Mouse (Mus musculus) ZHBTc4 (cell line): Measurements from ENCODE around the gene Ksr2.
"Not testable (repeated sequence)": the region's sequence is repeated elsewhere in the genome, so short reads cannot be mapped to it uniquely, and the experiment has no call there.

Source experiments
- DNase-seq: peaks from one replicate; pipeline ENCODE4 v3.0.0-alpha.2; 2011; ENCODE audit warnings: low read depth, low spot score

The Ksr2 gene

GRCm38 (mm10) chr5:117413507-117414501, at the start of gene Ksr2:
Ksr2 (plus strand) TSS chr5:117414000.
- peak; percentile 92 for DNase-seq

- no peak for DNase-seq
Observed at GRCm38 (mm10) chr5:117364821-117365220, 49.0 kb upstream of the Ksr2 start.

- no peak for DNase-seq
Observed at GRCm38 (mm10) chr5:117365904-117366561, 47.8 kb upstream of the Ksr2 start.

GRCm38 (mm10) chr5:117367206-117367605, 46.6 kb upstream of the Ksr2 start:
- no peak for DNase-seq

GRCm38 (mm10) chr5:117370592-117370991, 43.2 kb upstream of the Ksr2 start:
- no peak for DNase-seq

GRCm38 (mm10) chr5:117373418-117373817, 40.4 kb upstream of the Ksr2 start:
- DNase-seq = no peak

GRCm38 (mm10) chr5:117374372-117375049, 39.3 kb upstream of the Ksr2 start:
- no peak for DNase-seq

- no peak for DNase-seq
Observed at GRCm38 (mm10) chr5:117376331-117376761, 37.5 kb upstream of the Ksr2 start.

GRCm38 (mm10) chr5:117377731-117378130, 36.1 kb upstream of the Ksr2 start:
- DNase-seq = not testable (repeated sequence)

GRCm38 (mm10) chr5:117380199-117380598, 33.6 kb upstream of the Ksr2 start:
- DNase-seq = no peak

- peak; percentile 84 for DNase-seq
Observed at GRCm38 (mm10) chr5:117381785-117382184, 32.0 kb upstream of the Ksr2 start.

GRCm38 (mm10) chr5:117383198-117383597, 30.6 kb upstream of the Ksr2 start:
- no peak for DNase-seq

- DNase-seq = peak; percentile 87
Observed at GRCm38 (mm10) chr5:117388296-117388751, 25.5 kb upstream of the Ksr2 start.

GRCm38 (mm10) chr5:117388877-117389276, 24.9 kb upstream of the Ksr2 start, which contains the start of gene Rfc5:
Rfc5 (minus strand) TSS chr5:117389047.
- DNase-seq = peak; percentile 99

- no peak for DNase-seq
Observed at GRCm38 (mm10) chr5:117390895-117391294, 22.9 kb upstream of the Ksr2 start.

GRCm38 (mm10) chr5:117395834-117396233, 18.0 kb upstream of the Ksr2 start:
- DNase-seq = no peak

- peak; percentile 98 for DNase-seq
Observed at GRCm38 (mm10) chr5:117396596-117397014, 17.2 kb upstream of the Ksr2 start.

GRCm38 (mm10) chr5:117397371-117397770, 16.4 kb upstream of the Ksr2 start:
- DNase-seq = peak; percentile 57

- DNase-seq = peak; percentile 72
Observed at GRCm38 (mm10) chr5:117398007-117398550, 15.7 kb upstream of the Ksr2 start.

- DNase-seq = peak; percentile 87
Observed at GRCm38 (mm10) chr5:117399281-117399680, 14.5 kb upstream of the Ksr2 start.

GRCm38 (mm10) chr5:117403609-117404008, 10.2 kb upstream of the Ksr2 start:
- DNase-seq = peak; percentile 76
